Mouse (Mus musculus): ENCODE data around the gene Gpld1. TPM values are rescaled to one million over a fixed set of nuclear protein-coding genes. Genes with fewer than 3 reads are reported as not detected.

Gene Gpld1
- polyA plus RNA-seq, 1 experiment = 1.3 TPM

GRCm38 (mm10) chr13:24945567-24945966, 2.6 kb downstream of the Gpld1 start:
- H3K4me1 ChIP-seq (ENCODE audit: control insufficient read depth, insufficient read depth, low read length) = peaks cover 3% of the 10 kb centered on the region; the same call in 1 of the 2 replicates
- H3K27ac ChIP-seq (ENCODE audit: control insufficient read depth, insufficient read depth, low read depth, low read length) = no peak overlapping the region
- no peaks in the 10 kb centered on the region for H3K36me3 ChIP-seq (ENCODE audit: control insufficient read depth, insufficient read depth, low read length)
- no peaks in the 10 kb centered on the region for H3K27me3 ChIP-seq (ENCODE audit: control insufficient read depth, insufficient read depth, low read length)
- no peak overlapping the region for H3K4me3 ChIP-seq (ENCODE audit: control insufficient read depth, low read depth, low read length)
- TF ChIP-seq CTCF (IDR thresholded peaks at IDR 0.05; ENCODE audit: control insufficient read depth, insufficient read depth, insufficient replicate concordance, low read depth, low read length) (no peak), POLR2A (IDR thresholded peaks at IDR 0.05; ENCODE audit: control insufficient read depth, low read depth, low read length) (no peak)

GRCm38 (mm10) chr13:24947158-24947557, 4.2 kb downstream of the Gpld1 start:
- TF ChIP-seq POLR2A (IDR thresholded peaks at IDR 0.05; ENCODE audit: control insufficient read depth, low read depth, low read length) (no peak), CTCF (IDR thresholded peaks at IDR 0.05; ENCODE audit: control insufficient read depth, insufficient read depth, insufficient replicate concordance, low read depth, low read length) (no peak)
- Histone ChIP-seq H3K27ac (ENCODE audit: control insufficient read depth, insufficient read depth, low read depth, low read length) (no peak overlapping the region), H3K36me3 (ENCODE audit: control insufficient read depth, insufficient read depth, low read length) (no peaks in the 10 kb centered on the region), H3K4me3 (ENCODE audit: control insufficient read depth, low read depth, low read length) (no peak overlapping the region), H3K27me3 (ENCODE audit: control insufficient read depth, insufficient read depth, low read length) (no peaks in the 10 kb centered on the region), H3K4me1 (ENCODE audit: control insufficient read depth, insufficient read depth, low read length) (peaks cover 3% of the 10 kb centered on the region; the same call in 1 of the 2 replicates)

DNA sequence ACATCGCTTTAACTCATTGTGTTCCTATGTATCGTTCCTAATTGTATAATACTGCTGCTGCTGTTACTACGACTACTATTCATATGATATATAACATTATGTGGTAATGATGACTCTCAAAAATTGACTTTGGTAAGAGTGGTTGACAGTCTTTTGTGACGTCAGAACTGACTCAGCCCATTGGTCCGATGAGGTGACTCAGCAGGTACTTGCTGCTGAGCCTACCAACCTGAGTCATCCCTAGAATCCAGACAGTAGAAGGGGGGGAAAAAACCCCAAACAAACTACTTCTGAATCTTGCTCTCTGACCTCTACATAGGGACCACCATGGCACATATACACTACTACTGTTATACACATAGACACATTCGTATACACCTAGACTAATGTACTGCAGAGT, 5.9 kb downstream of the Gpld1 start:
- Histone ChIP-seq H3K36me3 (ENCODE audit: control insufficient read depth, insufficient read depth, low read length) (no peaks in the 10 kb centered on the region), H3K4me1 (ENCODE audit: control insufficient read depth, insufficient read depth, low read length) (no peaks in the 10 kb centered on the region), H3K4me3 (ENCODE audit: control insufficient read depth, low read depth, low read length) (no peak overlapping the region), H3K27me3 (ENCODE audit: control insufficient read depth, insufficient read depth, low read length) (no peaks in the 10 kb centered on the region), H3K27ac (ENCODE audit: control insufficient read depth, insufficient read depth, low read depth, low read length) (no peak overlapping the region)
- TF ChIP-seq CTCF (IDR thresholded peaks at IDR 0.05; ENCODE audit: control insufficient read depth, insufficient read depth, insufficient replicate concordance, low read depth, low read length) (no peak), POLR2A (IDR thresholded peaks at IDR 0.05; ENCODE audit: control insufficient read depth, low read depth, low read length) (no peak)

DNA sequence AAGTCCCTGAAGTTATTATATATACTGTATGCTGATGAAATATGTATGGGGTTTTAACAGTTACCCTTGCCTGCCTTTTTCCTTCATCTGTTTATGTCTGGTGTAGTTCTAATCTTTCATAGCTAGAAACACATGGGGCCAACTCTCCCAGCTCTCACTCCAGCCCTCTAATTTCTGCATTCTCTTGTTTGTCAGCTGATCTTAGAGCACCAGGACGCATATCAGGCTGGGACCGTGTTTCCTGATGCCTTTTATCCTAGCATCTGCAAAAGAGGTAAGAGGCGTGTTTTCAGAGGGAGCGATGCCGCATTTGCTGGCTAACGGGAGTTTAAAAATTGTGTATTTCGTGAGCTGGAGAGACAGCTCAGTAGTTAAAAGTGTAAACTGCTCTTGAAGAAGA, 9.7 kb downstream of the Gpld1 start:
- TF ChIP-seq POLR2A (IDR thresholded peaks at IDR 0.05; ENCODE audit: control insufficient read depth, low read depth, low read length) (no peak), CTCF (IDR thresholded peaks at IDR 0.05; ENCODE audit: control insufficient read depth, insufficient read depth, insufficient replicate concordance, low read depth, low read length) (no peak)
- Histone ChIP-seq H3K27me3 (ENCODE audit: control insufficient read depth, insufficient read depth, low read length) (no peaks in the 10 kb centered on the region), H3K27ac (ENCODE audit: control insufficient read depth, insufficient read depth, low read depth, low read length) (no peak overlapping the region), H3K4me3 (ENCODE audit: control insufficient read depth, low read depth, low read length) (no peak overlapping the region), H3K4me1 (ENCODE audit: control insufficient read depth, insufficient read depth, low read length) (no peaks in the 10 kb centered on the region), H3K36me3 (ENCODE audit: control insufficient read depth, insufficient read depth, low read length) (no peaks in the 10 kb centered on the region)

GRCm38 (mm10) chr13:24955091-24955490, 12.1 kb downstream of the Gpld1 start:
- no peaks in the 10 kb centered on the region for H3K4me1 ChIP-seq (ENCODE audit: control insufficient read depth, insufficient read depth, low read length)
- H3K36me3 ChIP-seq (ENCODE audit: control insufficient read depth, insufficient read depth, low read length) = no peaks in the 10 kb centered on the region
- TF ChIP-seq CTCF (IDR thresholded peaks at IDR 0.05; ENCODE audit: control insufficient read depth, insufficient read depth, insufficient replicate concordance, low read depth, low read length) (no peak), POLR2A (IDR thresholded peaks at IDR 0.05; ENCODE audit: control insufficient read depth, low read depth, low read length) (no peak)
- no peaks in the 10 kb centered on the region for H3K27me3 ChIP-seq (ENCODE audit: control insufficient read depth, insufficient read depth, low read length)
- no peak overlapping the region for H3K4me3 ChIP-seq (ENCODE audit: control insufficient read depth, low read depth, low read length)
- H3K27ac ChIP-seq (ENCODE audit: control insufficient read depth, insufficient read depth, low read depth, low read length) = no peak overlapping the region

- Histone ChIP-seq H3K4me1 (ENCODE audit: control insufficient read depth, insufficient read depth, low read length) (no peaks in the 10 kb centered on the region), H3K27ac (ENCODE audit: control insufficient read depth, insufficient read depth, low read depth, low read length) (no peak overlapping the region), H3K36me3 (ENCODE audit: control insufficient read depth, insufficient read depth, low read length) (no peaks in the 10 kb centered on the region), H3K27me3 (ENCODE audit: control insufficient read depth, insufficient read depth, low read length) (no peaks in the 10 kb centered on the region), H3K4me3 (ENCODE audit: control insufficient read depth, low read depth, low read length) (no peak overlapping the region)
- TF ChIP-seq POLR2A (IDR thresholded peaks at IDR 0.05; ENCODE audit: control insufficient read depth, low read depth, low read length) (no peak), CTCF (IDR thresholded peaks at IDR 0.05; ENCODE audit: control insufficient read depth, insufficient read depth, insufficient replicate concordance, low read depth, low read length) (no peak)
Observed at GRCm38 (mm10) chr13:24955500-24955899, 12.5 kb downstream of the Gpld1 start.

- no peak overlapping the region for H3K27ac ChIP-seq (ENCODE audit: control insufficient read depth, insufficient read depth, low read depth, low read length)
- no peaks in the 10 kb centered on the region for H3K27me3 ChIP-seq (ENCODE audit: control insufficient read depth, insufficient read depth, low read length)
- H3K4me1 ChIP-seq (ENCODE audit: control insufficient read depth, insufficient read depth, low read length) = no peaks in the 10 kb centered on the region
- no peak for TF ChIP-seq CTCF (IDR thresholded peaks at IDR 0.05; ENCODE audit: control insufficient read depth, insufficient read depth, insufficient replicate concordance, low read depth, low read length)
- TF ChIP-seq POLR2A (IDR thresholded peaks at IDR 0.05; ENCODE audit: control insufficient read depth, low read depth, low read length) = no peak
- no peak overlapping the region for H3K4me3 ChIP-seq (ENCODE audit: control insufficient read depth, low read depth, low read length)
- H3K36me3 ChIP-seq (ENCODE audit: control insufficient read depth, insufficient read depth, low read length) = no peaks in the 10 kb centered on the region
Observed at GRCm38 (mm10) chr13:24958671-24959070, 15.7 kb downstream of the Gpld1 start.

GRCm38 (mm10) chr13:24960084-24960483, 17.1 kb downstream of the Gpld1 start:
- no peaks in the 10 kb centered on the region for H3K36me3 ChIP-seq (ENCODE audit: control insufficient read depth, insufficient read depth, low read length)
- no peak for TF ChIP-seq CTCF (IDR thresholded peaks at IDR 0.05; ENCODE audit: control insufficient read depth, insufficient read depth, insufficient replicate concordance, low read depth, low read length)
- TF ChIP-seq POLR2A (IDR thresholded peaks at IDR 0.05; ENCODE audit: control insufficient read depth, low read depth, low read length) = no peak
- no peaks in the 10 kb centered on the region for H3K27me3 ChIP-seq (ENCODE audit: control insufficient read depth, insufficient read depth, low read length)

More at GRCm38 (mm10) chr13:24960084-24960483, 17.1 kb downstream of the Gpld1 start:
- no peaks in the 10 kb centered on the region for H3K4me1 ChIP-seq (ENCODE audit: control insufficient read depth, insufficient read depth, low read length)
- H3K27ac ChIP-seq (ENCODE audit: control insufficient read depth, insufficient read depth, low read depth, low read length) = no peak overlapping the region
- no peak overlapping the region for H3K4me3 ChIP-seq (ENCODE audit: control insufficient read depth, low read depth, low read length)

Data from testis, adult 2 months (tissue).